Mouse (Mus musculus): ENCODE measurements around the gene Mup8. TPM values are rescaled to one million over a fixed set of nuclear protein-coding genes. Genes with fewer than 3 reads are reported as not detected.
"Not testable (repeated sequence)": the region's sequence is repeated elsewhere in the genome, so short reads cannot be mapped to it uniquely, and the experiment has no call there.

Gene Mup8
- 0.31 TPM in 1 of 2 replicates, not detected in the other for polyA plus RNA-seq (2016; fragmentation: Nextera tagmentation; extraction: Ambion mirVana)

DNA sequence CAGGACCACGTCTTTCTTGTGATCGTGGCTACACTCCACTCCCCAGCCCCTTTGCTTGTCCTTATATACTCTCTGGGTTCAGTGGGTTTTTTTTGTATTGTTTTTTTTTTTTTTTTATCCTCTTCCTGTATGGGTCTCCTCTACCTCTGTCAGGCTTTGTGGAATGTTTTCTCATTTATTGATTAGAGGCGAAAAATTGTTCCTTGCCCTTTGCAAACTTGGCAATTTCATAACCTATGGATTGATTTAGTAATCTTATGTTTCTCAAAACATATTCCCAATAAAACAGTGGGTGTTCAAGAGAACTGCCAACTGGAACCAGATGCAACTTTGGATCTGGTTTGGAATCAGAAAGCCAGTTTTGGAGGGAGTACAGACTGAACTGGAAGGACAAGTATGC is at the start of gene Mup8:
Gene Mup8 (minus strand): TSS at position 101 of the 400 bp plus-strand sequence.
- WGBS, result 83% methylated on average over 2 of the region's 3 CpGs
- H3K36me3 ChIP-seq; H3K9ac ChIP-seq; H3K4me2 ChIP-seq (replicated peaks); ATAC-seq (ENCODE audit: low FRiP score); H3K27ac ChIP-seq; H3K4me3 ChIP-seq; H3K27me3 ChIP-seq; H3K4me1 ChIP-seq; H3K9me3 ChIP-seq (replicated peaks): not testable (repeated sequence)

DNA sequence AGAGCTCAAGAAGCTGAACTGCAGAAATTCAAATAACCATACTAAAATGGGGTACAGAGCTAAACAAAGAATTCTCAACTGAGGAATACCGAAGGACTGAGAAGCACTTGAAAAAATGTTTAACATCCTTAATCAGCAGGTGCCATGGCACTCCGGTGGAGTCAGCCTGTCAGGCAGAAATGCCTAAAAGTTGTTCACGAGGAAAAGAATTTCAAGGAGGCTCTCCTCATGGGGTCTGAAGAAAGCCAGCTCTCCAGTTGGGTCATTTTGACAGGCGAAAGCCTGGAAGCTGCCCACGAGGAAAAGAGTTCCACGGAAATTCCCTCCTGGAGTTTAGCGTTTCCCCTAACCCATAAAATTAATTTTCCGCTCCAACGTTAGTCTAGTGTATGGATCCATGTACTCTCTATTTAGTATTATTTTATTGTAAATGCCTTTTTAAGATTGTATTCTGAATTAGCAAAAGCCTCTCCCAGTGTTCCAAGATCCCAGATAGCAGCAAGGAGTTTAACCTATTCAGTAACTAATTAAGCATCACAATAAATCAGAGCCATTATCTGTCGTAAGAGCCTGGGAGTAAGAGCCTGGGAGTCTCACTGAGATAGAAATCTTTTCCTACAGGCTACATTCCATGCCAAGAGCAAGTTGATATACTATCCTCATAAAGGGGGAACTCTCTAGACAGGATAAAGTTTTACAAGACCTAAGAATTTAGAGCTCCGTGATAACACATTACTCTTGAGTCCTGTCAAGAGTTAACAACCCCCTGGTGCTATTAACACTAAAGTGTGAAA is 43.8 kb upstream of the Mup8 start:
- not testable (repeated sequence) for ATAC-seq (ENCODE audit: low FRiP score); H3K4me3 ChIP-seq; H3K9me3 ChIP-seq (replicated peaks); H3K36me3 ChIP-seq; H3K9ac ChIP-seq; H3K4me2 ChIP-seq (replicated peaks); H3K27ac ChIP-seq; H3K4me1 ChIP-seq; H3K27me3 ChIP-seq
- 75% methylated on average over 11 of the region's 11 CpGs for WGBS

DNA sequence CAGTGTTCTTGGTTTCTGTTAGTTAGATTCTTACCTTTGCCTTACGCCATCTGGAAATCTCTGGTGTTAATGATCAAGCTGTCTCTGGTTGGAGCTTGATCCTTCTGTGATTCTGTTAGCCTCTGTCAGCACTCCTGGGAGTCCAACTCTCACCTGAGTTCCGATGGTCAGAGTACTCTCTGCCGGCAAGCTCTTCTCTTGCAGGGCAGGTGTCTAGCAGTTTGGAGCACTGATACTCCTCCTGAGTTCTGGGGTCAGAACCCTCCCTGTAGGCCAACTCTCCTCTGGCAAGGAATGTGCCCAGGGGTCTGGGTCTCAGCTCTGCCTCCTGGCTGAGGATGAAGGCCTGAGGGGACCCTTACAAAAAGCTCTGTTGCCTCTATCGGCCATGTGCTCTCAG is 40.3 kb upstream of the Mup8 start:
- WGBS, result 90% methylated on average over 3 of the region's 4 CpGs
- H3K27me3 ChIP-seq; H3K27ac ChIP-seq; H3K4me2 ChIP-seq (replicated peaks); H3K9me3 ChIP-seq (replicated peaks); H3K4me3 ChIP-seq; H3K9ac ChIP-seq; ATAC-seq (ENCODE audit: low FRiP score); H3K36me3 ChIP-seq; H3K4me1 ChIP-seq: not testable (repeated sequence)

Other genes with a start within 250 kb of the Mup8 start
- not detected in 2 replicates for gene Mup7, start 152.1 kb downstream of the Mup8 start, polyA plus RNA-seq (2016; fragmentation: Nextera tagmentation; extraction: Ambion mirVana)
- gene Mup2, start 68.3 kb downstream of the Mup8 start, polyA plus RNA-seq (2016; fragmentation: Nextera tagmentation; extraction: Ambion mirVana), result 0.33 TPM in 1 of 2 replicates, not detected in the other
- not detected in 2 replicates for gene Mup9, start 199.4 kb upstream of the Mup8 start, polyA plus RNA-seq (2016; fragmentation: Nextera tagmentation; extraction: Ambion mirVana)